Mouse (Mus musculus) bone marrow, adult 2 months (tissue): ENCODE results near the gene Tmem246.

ENCODE experiments used
- CTCF ChIP-seq: fragments of 200-500 bp; IDR thresholded peaks from 2 replicates; pipeline ENCODE4 v1.5.1; 2011; ENCODE audit warnings: low read length, control low read depth; ENCODE audit not compliant: control insufficient read depth, insufficient read depth
- POLR2A ChIP-seq: fragments of 200-500 bp; IDR thresholded peaks from 2 replicates; pipeline ENCODE4 v1.6.1; 2011; ENCODE audit warnings: low read depth, mild to moderate bottlenecking, control low read depth, low read length, borderline replicate concordance; ENCODE audit not compliant: control insufficient read depth

DNA sequence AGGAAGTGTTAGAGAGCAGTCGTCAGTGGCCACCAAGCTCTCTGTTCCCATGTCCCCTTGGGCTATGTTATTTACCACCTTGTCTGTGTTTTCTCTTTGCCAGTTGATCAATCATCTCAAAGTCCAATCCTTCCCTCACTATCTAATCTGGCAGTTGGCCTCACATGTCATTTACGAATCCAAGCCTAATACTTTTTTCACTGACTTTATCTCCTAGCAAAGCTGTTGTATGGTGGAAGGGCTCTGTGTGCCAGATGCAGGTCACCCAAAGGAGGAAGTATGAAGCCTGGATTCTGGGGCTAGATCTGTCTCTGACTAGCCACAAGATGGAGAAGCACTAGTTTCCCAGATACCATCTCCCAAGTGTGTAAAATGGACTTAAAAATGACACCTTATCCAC is 39.5 kb downstream of the Tmem246 start:
- no peak for TF ChIP-seq CTCF
- TF ChIP-seq POLR2A, result no peak
